Mouse (Mus musculus) G1E (cell line): Measurements from ENCODE around the gene Eral1.

ENCODE experiments used
- CTCF ChIP-seq: IDR thresholded peaks from 2 replicates; pipeline ENCODE4 v1.5.1; 2012; ENCODE audit warnings: low read depth, low read length, inconsistent platforms, mixed read lengths
- TAL1 ChIP-seq: conservative IDR thresholded peaks from 2 replicates; pipeline ENCODE4 v1.6.1; 2012; ENCODE audit warnings: low read depth, low read length, inconsistent platforms, mixed read lengths

DNA sequence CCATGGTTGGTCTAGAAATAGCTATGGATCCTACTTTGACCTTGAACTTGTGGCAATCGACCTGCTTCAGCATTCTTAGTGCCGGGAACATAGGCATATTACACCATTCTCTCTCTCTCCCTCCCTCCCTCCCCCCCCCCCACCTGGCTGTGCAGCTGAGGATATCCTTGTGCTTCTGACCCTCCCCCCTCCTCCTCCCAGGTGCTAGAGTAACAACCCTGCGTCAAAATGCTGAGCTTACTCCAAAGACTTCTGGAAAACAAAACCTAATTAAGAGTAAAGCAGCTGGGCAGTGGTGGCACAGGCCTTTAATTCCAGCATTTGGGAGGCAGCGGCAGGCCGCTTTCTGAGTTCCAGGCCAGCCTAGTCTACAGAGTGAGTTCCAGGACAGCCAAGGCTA lies 11.1 kb downstream of the Eral1 start:
- TF ChIP-seq CTCF, result no peak
- no peak for TF ChIP-seq TAL1
